Mouse (Mus musculus): ENCODE data around the gene Syne1. TPM values are rescaled to one million over a fixed set of nuclear protein-coding genes. Genes with fewer than 3 reads are reported as not detected.

Gene Syne1
- total and polyA plus RNA-seq, 3 experiments, result 5.3 to 6.8 TPM; not detected in 1

- no peaks in the 10 kb centered on the region for H3K36me3 ChIP-seq (ENCODE audit: control insufficient read depth in 1 of 2, insufficient read depth in 2 of 2, low read length in 2 of 2)
- no peak for TF ChIP-seq MEF2A (IDR thresholded peaks at IDR 0.05; ENCODE audit: extremely low read depth, insufficient replicate concordance, low read depth, low read length, poor library complexity, severe bottlenecking)
- no peak for TF ChIP-seq GABPA (IDR thresholded peaks at IDR 0.05; ENCODE audit: low read depth, low read length)
- TF ChIP-seq CHD1 (IDR thresholded peaks at IDR 0.05; ENCODE audit: low read depth, low read length), result no peak
- no peak for TF ChIP-seq SMC3 (IDR thresholded peaks at IDR 0.05; ENCODE audit: low read depth, low read length)
- TF ChIP-seq POLR2AphosphoS5 (IDR thresholded peaks at IDR 0.05; ENCODE audit: borderline replicate concordance, low read depth, low read length), result no peak
- TF ChIP-seq ELF1 (IDR thresholded peaks at IDR 0.05; ENCODE audit: low read depth, low read length), result no peak
- TF ChIP-seq USF1 (IDR thresholded peaks at IDR 0.05; ENCODE audit: low read depth, low read length), result no peak
- TF ChIP-seq RCOR1 (IDR thresholded peaks at IDR 0.05; ENCODE audit: low read depth, low read length), result no peak
- TF ChIP-seq RAD21 (IDR thresholded peaks at IDR 0.05; ENCODE audit: low read depth, low read length), result no peak
- no peak for TF ChIP-seq MYB (IDR thresholded peaks at IDR 0.05; ENCODE audit: low read depth, low read length)
- TF ChIP-seq EP300 (IDR thresholded peaks at IDR 0.05; ENCODE audit: low read depth in 1 of 2, low read length in 2 of 2), result no peak
- TF ChIP-seq CTCF (IDR thresholded peaks at IDR 0.05 in 2 of 3, conservative IDR thresholded peaks at IDR 0.05 in 1 of 3; ENCODE audit: control insufficient read depth in 1 of 3, insufficient read depth in 1 of 3, low read depth in 2 of 3, low read length in 3 of 3, poor library complexity in 1 of 3, severe bottlenecking in 1 of 3), result no peak
- no peak for TF ChIP-seq MAX (IDR thresholded peaks at IDR 0.05; ENCODE audit: low read length)
- TF ChIP-seq CHD2 (IDR thresholded peaks at IDR 0.05; ENCODE audit: low read length), result no peak
- TF ChIP-seq KAT2A (conservative IDR thresholded peaks at IDR 0.05; ENCODE audit: low read depth, low read length), result no peak
- TF ChIP-seq POLR2A (IDR thresholded peaks at IDR 0.05; ENCODE audit: control insufficient read depth in 1 of 2, insufficient read depth in 1 of 2, low read depth in 1 of 2, low read length in 2 of 2, poor library complexity in 1 of 2), result no peak
- TF ChIP-seq POLR2AphosphoS2 (IDR thresholded peaks at IDR 0.05; ENCODE audit: low read length), result no peak
- TF ChIP-seq BHLHE40 (IDR thresholded peaks at IDR 0.05; ENCODE audit: borderline replicate concordance, low read depth, low read length), result no peak
- no peaks in the 10 kb centered on the region for H3K79me2 ChIP-seq (ENCODE audit: control insufficient read depth, insufficient read depth, low read length, poor library complexity)
- H3K27ac ChIP-seq (ENCODE audit: control insufficient read depth, low read depth, low read length), result no peak overlapping the region
- no peaks in the 10 kb centered on the region for H3K9me3 ChIP-seq (replicated peaks; ENCODE audit: insufficient read depth, low read length)
- no peak overlapping the region for H3K4me3 ChIP-seq (ENCODE audit: control insufficient read depth in 1 of 2, insufficient read depth in 1 of 2, low read depth in 2 of 2, low read length in 2 of 2)
- H3K9ac ChIP-seq (ENCODE audit: control insufficient read depth, low read depth, low read length, poor library complexity, severe bottlenecking), result no peak overlapping the region
- peaks cover 0 to 6% of the 10 kb centered on the region in 2 experiments; a peak in 3 of 4 replicates for H3K27me3 ChIP-seq (ENCODE audit: control insufficient read depth in 1 of 2, insufficient read depth in 2 of 2, low read length in 2 of 2)
- H3K4me1 ChIP-seq (ENCODE audit: control insufficient read depth in 1 of 2, insufficient read depth in 2 of 2, low read length in 2 of 2), result no peaks in the 10 kb centered on the region
- no peak for DNase-seq (ENCODE audit: low read depth, low spot score)
Measured at GRCm38 (mm10) chr10:5326716-5327115, 224.6 kb downstream of the Syne1 start.

DNA sequence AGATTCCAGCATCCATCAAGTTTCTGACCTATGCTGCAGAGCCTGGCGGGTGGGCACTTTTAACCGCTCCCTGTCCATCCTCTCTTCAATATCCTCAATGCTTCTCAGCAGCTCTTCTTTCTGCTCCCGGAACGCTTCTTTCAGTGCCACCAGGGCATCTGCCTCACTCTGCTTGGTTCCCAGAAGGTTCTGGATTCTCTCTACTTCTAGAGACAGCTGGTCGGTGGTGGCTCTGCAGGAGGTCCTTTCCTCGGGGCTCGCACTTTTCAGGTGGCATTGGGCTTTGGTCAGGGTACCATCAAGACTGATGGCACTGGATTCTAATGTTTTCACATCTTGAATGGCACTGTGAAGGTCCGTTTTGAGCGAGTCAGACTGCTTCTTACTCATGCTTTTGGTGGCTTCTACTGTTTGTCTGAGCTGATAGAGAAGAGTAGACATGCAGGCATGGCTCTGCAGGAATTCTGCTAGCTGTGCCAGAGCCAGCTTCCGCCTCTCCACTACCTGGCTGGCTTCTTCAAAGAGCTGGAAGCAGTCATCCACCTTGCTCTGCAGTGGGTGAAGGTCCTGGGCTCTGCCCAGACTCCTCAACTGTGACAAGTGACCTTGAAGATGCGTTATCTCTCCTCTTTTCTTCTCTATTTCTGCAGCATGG is 227.4 kb downstream of the Syne1 start:
- no peak overlapping the region for H3K9ac ChIP-seq (ENCODE audit: control insufficient read depth, low read depth, low read length, poor library complexity, severe bottlenecking)
- H3K36me3 ChIP-seq (ENCODE audit: control insufficient read depth in 1 of 2, insufficient read depth in 2 of 2, low read length in 2 of 2), result no peaks in the 10 kb centered on the region
- no peaks in the 10 kb centered on the region for H3K9me3 ChIP-seq (replicated peaks; ENCODE audit: insufficient read depth, low read length)
- DNase-seq (ENCODE audit: low read depth, low spot score), result no peak
- TF ChIP-seq POLR2A (IDR thresholded peaks at IDR 0.05; ENCODE audit: control insufficient read depth in 1 of 2, insufficient read depth in 1 of 2, low read depth in 1 of 2, low read length in 2 of 2, poor library complexity in 1 of 2) (no peak), SIN3A (IDR thresholded peaks at IDR 0.05; ENCODE audit: low read length) (no peak), MEF2A (IDR thresholded peaks at IDR 0.05; ENCODE audit: extremely low read depth, insufficient replicate concordance, low read depth, low read length, poor library complexity, severe bottlenecking) (no peak), USF2 (IDR thresholded peaks at IDR 0.05; ENCODE audit: borderline replicate concordance in 1 of 2, insufficient read depth in 1 of 2, low read depth in 1 of 2, low read length in 2 of 2) (no peak), E2F4 (IDR thresholded peaks at IDR 0.05; ENCODE audit: borderline replicate concordance, low read depth, low read length) (no peak), SMC3 (IDR thresholded peaks at IDR 0.05; ENCODE audit: low read depth, low read length) (no peak), CHD2 (IDR thresholded peaks at IDR 0.05; ENCODE audit: low read length) (no peak), NELFE (IDR thresholded peaks at IDR 0.05; ENCODE audit: low read depth, low read length) (no peak), NRF1 (IDR thresholded peaks at IDR 0.05; ENCODE audit: insufficient read depth, low read depth, low read length, poor library complexity, severe bottlenecking) (no peak)
- H3K27ac ChIP-seq (ENCODE audit: control insufficient read depth, low read depth, low read length), result no peak overlapping the region
- H3K27me3 ChIP-seq (ENCODE audit: control insufficient read depth in 1 of 2, insufficient read depth in 2 of 2, low read length in 2 of 2), result peaks cover 0 to 3% of the 10 kb centered on the region in 2 experiments; a peak in 3 of 4 replicates
- H3K4me1 ChIP-seq (ENCODE audit: control insufficient read depth in 1 of 2, insufficient read depth in 2 of 2, low read length in 2 of 2), result no peaks in the 10 kb centered on the region
- no peaks in the 10 kb centered on the region for H3K79me2 ChIP-seq (ENCODE audit: control insufficient read depth, insufficient read depth, low read length, poor library complexity)
- no peak overlapping the region for H3K4me3 ChIP-seq (ENCODE audit: control insufficient read depth in 1 of 2, insufficient read depth in 1 of 2, low read depth in 2 of 2, low read length in 2 of 2)

Measured in MEL (cell line).